Mouse (Mus musculus) embryonic facial prominence, embryonic 14.5 days (tissue): ENCODE measurements at regions not wholly inside any gene's neighbourhood (a gene's known extent, or its start where the extent isn't known, plus 50 kb on each side); places are given as distances from the start of the nearest gene placed in this dataset.

Experiments
- ATAC-seq: fragments of 200-750 bp; cut with Nextera tagmentation; 2 replicates; pipeline ENCODE4 v1.8.0; 2017; ENCODE audit warnings: low read depth, moderate number of reproducible peaks, moderate TSS enrichment
- DNase-seq: peaks from one replicate; pipeline ENCODE4 v3.0.0-alpha.2; 2015; ENCODE audit warnings: low spot score
- H3K27ac ChIP-seq: fragments of 300-500 bp; sonication (generic); replicated peaks from 2 replicates; pipeline ENCODE4 v1.5.1; 2014; ENCODE audit warnings: low read depth, mild to moderate bottlenecking, low read length, moderate library complexity
- H3K27me3 ChIP-seq: fragments of 300-500 bp; sonication (generic); replicated peaks from 2 replicates; pipeline ENCODE4 v1.6.1; 2014; ENCODE audit warnings: low read length; ENCODE audit not compliant: control insufficient read depth, insufficient read depth
- H3K36me3 ChIP-seq: fragments of 300-500 bp; sonication (generic); 2 replicates; pipeline ENCODE4 v1.6.1; 2014; ENCODE audit warnings: low read length, mixed read lengths; ENCODE audit not compliant: control insufficient read depth, insufficient read depth
- H3K4me1 ChIP-seq: fragments of 300-500 bp; sonication (generic); 2 replicates; pipeline ENCODE4 v1.6.1; 2014; ENCODE audit warnings: antibody characterized with exemption, low read length; ENCODE audit not compliant: control insufficient read depth, insufficient read depth
- H3K4me2 ChIP-seq: fragments of 300-500 bp; sonication (generic); 2 replicates; pipeline ENCODE4 v1.6.1; 2014; ENCODE audit warnings: low read depth, mild to moderate bottlenecking, low read length, moderate library complexity, mixed read lengths
- H3K4me3 ChIP-seq: fragments of 300-500 bp; sonication (generic); 2 replicates; pipeline ENCODE4 v1.5.1; 2014; ENCODE audit warnings: low read depth, mild to moderate bottlenecking, low read length
- H3K9ac ChIP-seq: fragments of 300-500 bp; sonication (generic); 2 replicates; pipeline ENCODE4 v1.6.1; 2014; ENCODE audit warnings: low read depth, mild to moderate bottlenecking, low read length, moderate library complexity, mixed read lengths
- H3K9me3 ChIP-seq: fragments of 300-500 bp; sonication (generic); 2 replicates; pipeline ENCODE4 v1.6.1; 2016; ENCODE audit warnings: low read length; ENCODE audit not compliant: control insufficient read depth
- WGBS: fragments of 180-500 bp; shearing (Covaris S2); extraction: QIAGEN DNeasy Blood & Tissue Kit; methylation state at CpG from one replicate; pipeline ENCODE4 v1.1.7; 2014; 5-methylcytosine and 5-hydroxymethylcytosine counted together

GRCm38 (mm10) chr15:87045971-87046370, 498.1 kb upstream of the Fam19a5 start:
- Histone ChIP-seq H3K27me3 (no peaks in the 10 kb centered on the region), H3K9me3 (no peaks in the 10 kb centered on the region), H3K4me2 (no peak overlapping the region), H3K9ac (no peak overlapping the region), H3K4me3 (no peak overlapping the region), H3K4me1 (no peaks in the 10 kb centered on the region), H3K27ac (no peak overlapping the region), H3K36me3 (no peaks in the 10 kb centered on the region)
- ATAC-seq = no peak
- 81% methylated on average over 13 of the region's 13 CpGs for WGBS
- no peak for DNase-seq

GRCm38 (mm10) chr15:87054186-87054585, 489.9 kb upstream of the Fam19a5 start:
- Histone ChIP-seq H3K9me3 (no peaks in the 10 kb centered on the region), H3K27me3 (no peaks in the 10 kb centered on the region), H3K4me1 (no peaks in the 10 kb centered on the region), H3K4me2 (no peak overlapping the region), H3K4me3 (no peak overlapping the region), H3K27ac (no peak overlapping the region), H3K36me3 (no peaks in the 10 kb centered on the region), H3K9ac (no peak overlapping the region)
- ATAC-seq (no peak), DNase-seq (no peak)
- 95% methylated on average over 12 of the region's 12 CpGs for WGBS

GRCm38 (mm10) chr15:87064890-87065289, 479.2 kb upstream of the Fam19a5 start:
- Histone ChIP-seq H3K4me2 (no peak overlapping the region), H3K9ac (no peak overlapping the region), H3K27me3 (no peaks in the 10 kb centered on the region), H3K4me1 (no peaks in the 10 kb centered on the region), H3K9me3 (no peaks in the 10 kb centered on the region), H3K27ac (no peak overlapping the region), H3K4me3 (no peak overlapping the region), H3K36me3 (no peaks in the 10 kb centered on the region)
- 45% methylated on average over 5 of the region's 5 CpGs for WGBS
- DNase-seq = no peak
- no peak for ATAC-seq

GRCm38 (mm10) chr15:87068261-87068660, 475.8 kb upstream of the Fam19a5 start:
- H3K27ac ChIP-seq = no peak overlapping the region
- no peaks in the 10 kb centered on the region for H3K36me3 ChIP-seq
- no peak for DNase-seq
- no peaks in the 10 kb centered on the region for H3K9me3 ChIP-seq
- no peak overlapping the region for H3K4me3 ChIP-seq
- H3K4me2 ChIP-seq = no peak overlapping the region
- H3K9ac ChIP-seq = no peak overlapping the region
- WGBS = 89% methylated on average over 13 of the region's 13 CpGs
- no peak for ATAC-seq
- no peaks in the 10 kb centered on the region for H3K27me3 ChIP-seq
- no peaks in the 10 kb centered on the region for H3K4me1 ChIP-seq

GRCm38 (mm10) chr15:87074559-87074958, 469.5 kb upstream of the Fam19a5 start:
- Histone ChIP-seq H3K27ac (no peak overlapping the region), H3K9me3 (no peaks in the 10 kb centered on the region), H3K9ac (no peak overlapping the region), H3K27me3 (no peaks in the 10 kb centered on the region), H3K4me1 (no peaks in the 10 kb centered on the region), H3K36me3 (no peaks in the 10 kb centered on the region), H3K4me2 (no peak overlapping the region), H3K4me3 (no peak overlapping the region)
- DNase-seq (no peak), ATAC-seq (no peak)
- WGBS = 78% methylated on average over 11 of the region's 11 CpGs

GRCm38 (mm10) chr15:87089827-87090226, 454.3 kb upstream of the Fam19a5 start:
- H3K27me3 ChIP-seq = no peaks in the 10 kb centered on the region
- H3K4me1 ChIP-seq = no peaks in the 10 kb centered on the region
- DNase-seq (no peak), ATAC-seq (no peak)
- H3K9ac ChIP-seq = no peak overlapping the region
- WGBS = 64% methylated on average over 5 of the region's 5 CpGs
- no peak overlapping the region for H3K27ac ChIP-seq
- H3K9me3 ChIP-seq = no peaks in the 10 kb centered on the region
- H3K36me3 ChIP-seq = no peaks in the 10 kb centered on the region
- no peak overlapping the region for H3K4me3 ChIP-seq
- H3K4me2 ChIP-seq = no peak overlapping the region

GRCm38 (mm10) chr15:87091048-87091777, 452.9 kb upstream of the Fam19a5 start:
- no peaks in the 10 kb centered on the region for H3K4me1 ChIP-seq
- H3K4me3 ChIP-seq = no peak overlapping the region
- no peaks in the 10 kb centered on the region for H3K36me3 ChIP-seq
- H3K4me2 ChIP-seq = no peak overlapping the region
- no peak overlapping the region for H3K27ac ChIP-seq
- H3K27me3 ChIP-seq = no peaks in the 10 kb centered on the region
- no peaks in the 10 kb centered on the region for H3K9me3 ChIP-seq
- DNase-seq = no peak
- no peak overlapping the region for H3K9ac ChIP-seq
- WGBS = 56% methylated on average over 7 of the region's 7 CpGs
- ATAC-seq = no peak

GRCm38 (mm10) chr15:87097206-87097605, 446.9 kb upstream of the Fam19a5 start:
- no peaks in the 10 kb centered on the region for H3K36me3 ChIP-seq
- H3K9ac ChIP-seq = no peak overlapping the region
- DNase-seq (no peak), ATAC-seq (no peak)
- 60% methylated on average over 4 of the region's 4 CpGs for WGBS
- H3K9me3 ChIP-seq = no peaks in the 10 kb centered on the region
- H3K27ac ChIP-seq = no peak overlapping the region
- no peak overlapping the region for H3K4me3 ChIP-seq
- H3K4me1 ChIP-seq = no peaks in the 10 kb centered on the region
- H3K4me2 ChIP-seq = no peak overlapping the region
- no peaks in the 10 kb centered on the region for H3K27me3 ChIP-seq

GRCm38 (mm10) chr15:87101146-87101545, 443.0 kb upstream of the Fam19a5 start:
- H3K27ac ChIP-seq = no peak overlapping the region
- no peak overlapping the region for H3K4me2 ChIP-seq
- no peak for ATAC-seq
- no peaks in the 10 kb centered on the region for H3K9me3 ChIP-seq
- no peak overlapping the region for H3K4me3 ChIP-seq
- WGBS = 82% methylated on average over 4 of the region's 4 CpGs
- no peak overlapping the region for H3K9ac ChIP-seq
- no peak for DNase-seq
- H3K36me3 ChIP-seq = no peaks in the 10 kb centered on the region
- H3K27me3 ChIP-seq = no peaks in the 10 kb centered on the region
- H3K4me1 ChIP-seq = no peaks in the 10 kb centered on the region
